Mouse (Mus musculus) heart, adult 2 months (tissue): Measurements from ENCODE around the gene Gpn2.

Source experiments
- CTCF ChIP-seq: fragments of 200-600 bp; IDR thresholded peaks from 2 replicates; pipeline ENCODE4 v1.8.1; 2022; ENCODE audit warnings: antibody characterized with exemption, mild to moderate bottlenecking, moderate library complexity
- POLR2A ChIP-seq: fragments of 200-500 bp; IDR thresholded peaks from 2 replicates; pipeline ENCODE4 v1.6.1; 2011; ENCODE audit warnings: mild to moderate bottlenecking, low read depth, low read length, control low read depth; ENCODE audit not compliant: insufficient read depth

- TF ChIP-seq CTCF (no peak), POLR2A (no peak)
Measured at GRCm38 (mm10) chr4:133536081-133536480, 48.1 kb upstream of the Gpn2 start.
